Mouse (Mus musculus) ovary, postnatal 10 days (tissue): ENCODE data around the gene Map10.

ENCODE experiments used
- DNase-seq: peaks from one replicate; pipeline ENCODE4 v3.0.0; 2022; ENCODE audit warnings: low spot score

Gene Map10

DNA sequence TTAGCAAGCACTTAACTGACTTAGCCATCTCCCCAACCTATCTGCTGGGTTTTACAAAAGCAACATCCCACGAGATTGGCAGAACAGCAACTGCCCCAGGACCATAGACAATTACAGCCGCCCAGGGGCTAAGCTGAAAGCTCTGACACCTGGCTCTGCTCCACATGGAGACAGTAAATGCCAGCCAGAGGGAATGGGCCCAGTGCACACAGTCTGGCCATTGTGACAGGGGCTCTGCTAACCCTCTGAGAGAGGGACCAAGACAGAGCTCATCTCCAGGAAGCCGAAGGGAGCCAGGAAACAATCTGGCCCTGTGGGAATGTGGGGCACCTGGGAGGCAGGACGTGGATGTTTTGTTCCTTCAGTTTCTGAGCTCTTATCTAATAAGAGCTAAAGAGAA is 46.6 kb downstream of the Map10 start:
- DNase-seq, result no peak

DNA sequence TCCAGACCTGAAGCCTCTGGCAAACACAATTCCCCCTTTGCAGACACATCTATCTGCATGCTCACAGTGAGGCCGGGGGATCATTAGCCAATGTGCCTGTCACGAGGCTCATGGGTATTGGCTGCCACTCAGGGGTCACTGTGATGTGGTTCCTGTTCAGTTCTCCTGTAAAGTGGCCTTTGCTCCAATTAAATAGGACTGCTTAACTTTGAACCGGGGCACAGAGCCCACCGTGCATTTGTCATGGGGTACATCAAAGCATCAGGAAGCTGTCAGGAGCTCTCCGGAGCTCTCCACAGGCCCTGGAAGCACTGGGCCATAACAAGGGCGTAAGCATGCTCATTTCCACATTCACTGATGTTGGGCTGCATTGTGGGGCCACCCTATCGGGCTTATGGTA is 47.0 kb downstream of the Map10 start:
- no peak for DNase-seq

DNA sequence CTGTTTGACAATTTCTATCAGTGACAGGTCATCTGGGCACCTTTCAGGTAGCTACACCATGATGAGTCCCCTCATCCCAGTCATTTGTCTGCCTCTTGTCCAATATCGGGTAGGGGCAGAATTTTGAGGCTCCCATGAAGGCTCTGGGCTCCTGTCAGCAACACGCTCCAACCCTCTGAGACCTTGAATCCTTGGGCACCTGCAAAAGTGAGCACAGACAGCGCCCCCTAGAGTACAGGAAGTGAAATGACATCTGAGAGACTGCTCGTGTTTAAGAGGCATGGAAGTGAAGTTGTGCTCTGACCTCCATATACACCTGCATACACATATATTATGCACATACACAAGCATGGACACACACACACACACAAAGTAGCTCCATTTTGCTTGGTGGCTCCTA is 49.3 kb downstream of the Map10 start:
- no peak for DNase-seq

DNA sequence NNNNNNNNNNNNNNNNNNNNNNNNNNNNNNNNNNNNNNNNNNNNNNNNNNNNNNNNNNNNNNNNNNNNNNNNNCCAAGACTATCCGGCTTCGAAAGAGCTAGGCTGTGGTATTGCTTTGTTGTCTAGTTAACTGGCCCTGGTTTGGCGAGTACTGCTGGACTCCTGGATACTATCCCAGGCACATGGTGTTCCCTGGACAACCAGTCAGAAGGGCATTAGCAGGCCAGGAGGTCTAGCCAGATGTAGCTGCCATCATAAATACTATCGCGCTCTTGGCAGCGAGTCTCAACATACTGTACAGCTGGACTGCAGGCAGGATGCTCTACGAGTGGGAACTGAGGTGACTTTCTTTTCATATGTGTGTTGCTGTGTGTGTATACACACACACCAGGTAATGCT is 53.1 kb downstream of the Map10 start:
- DNase-seq, result no peak
